Mouse (Mus musculus): ENCODE results near the gene Slc2a4.

DNA sequence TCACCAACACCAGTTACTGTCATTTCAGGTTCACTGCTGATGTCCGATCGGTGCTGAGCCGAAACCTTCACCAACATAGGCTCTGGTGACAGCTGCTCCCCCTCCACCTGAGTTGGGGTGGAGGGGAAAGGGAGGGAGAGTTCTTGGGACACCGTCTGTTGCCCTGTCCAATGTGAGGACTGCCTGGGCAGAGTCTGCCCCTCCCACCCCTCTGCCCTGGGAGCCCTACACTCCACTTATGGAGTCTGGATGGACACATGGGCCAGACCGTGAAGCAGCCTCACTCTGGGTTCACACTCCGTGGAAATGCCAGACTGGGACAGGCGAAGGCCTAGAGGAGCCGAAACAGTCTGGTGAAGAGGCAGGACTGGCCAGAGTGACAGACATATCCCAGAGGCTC lies 42.0 kb upstream of the Slc2a4 start:
- TF ChIP-seq CTCF (IDR thresholded peaks at IDR 0.05; ENCODE audit: low read depth) (no peak), EP300 (IDR thresholded peaks at IDR 0.05; ENCODE audit: low read depth) (no peak)
